ENCODE assay signal across 9 mouse cellular contexts in genomic region chr17:70746379-70747079, GRCm38 (mm10).
A peak's percentile ranks its signal among the peaks of the same experiment; 100 is the strongest.
DNase-seq lines count a peak whose midpoint lies in the region; ATAC-seq lines count a peak whose summit lies in the region.
"Had no signal": no experiment of that assay in that cellular context is flagged by ENCODE, and none has a peak within 500 bp of the region (broad histone marks: within the 10 kb centered on the region; RNA-seq: fewer than 3 reads in every experiment).

No protein-coding gene starts in this region.

- H3K4me1 ChIP-seq in limb, embryonic 15.5 days, result peaks cover 30% of the 10 kb centered on the region
- H3K4me1 ChIP-seq in limb, embryonic 10.5 days, result peaks cover 37% of the 10 kb centered on the region
- peaks cover 11% of the 10 kb centered on the region for H3K4me1 ChIP-seq in intestine, embryonic 15.5 days (replicated peaks)

- WGBS in limb, embryonic 15.5 days, result 31% methylated on average over 9 of the region's 9 CpGs
- 41% methylated on average over 9 of the region's 9 CpGs for WGBS in limb, embryonic 10.5 days
- WGBS in intestine, embryonic 15.5 days, result 24% methylated on average over 9 of the region's 9 CpGs

- no peaks in the 10 kb centered on the region for H3K36me3 ChIP-seq in limb, embryonic 15.5 days
- H3K36me3 ChIP-seq in limb, embryonic 10.5 days, result no peaks in the 10 kb centered on the region
- H3K36me3 ChIP-seq in intestine, embryonic 15.5 days, result no peaks in the 10 kb centered on the region
- H3K36me3 ChIP-seq: limb, embryonic 12.5 days had no signal

- ATAC-seq in limb, embryonic 15.5 days (ENCODE audit: insufficient number of reproducible peaks, low FRiP score, low TSS enrichment, low read depth), result 0 out of 2 replicates have a peak, but pooled peaks have one; percentile 37
- ATAC-seq in intestine, embryonic 15.5 days, result peak; percentile 58
- peak; percentile 13; the same call in 1 of the 2 replicates for ATAC-seq in megakaryocyte progenitor cell, adult 5-6 weeks (replicated peaks; ENCODE audit: poor library complexity)

- no peak for DNase-seq in limb, embryonic 10.5 days (ENCODE audit: low spot score)
- DNase-seq in Muller cell, postnatal 12 days (ENCODE audit: inconsistent ontology term), result peak; percentile 74
- no peak for DNase-seq in cerebellum, postnatal 10 days
- DNase-seq in ovary, postnatal 14 days (ENCODE audit: low spot score), result no peak
- DNase-seq in left cerebral cortex, postnatal 25 days (ENCODE audit: low spot score in 2 of 2), result no peak

- no peak overlapping the region for H3K4me3 ChIP-seq in limb, embryonic 15.5 days
- no peak overlapping the region for H3K4me3 ChIP-seq in limb, embryonic 10.5 days
- H3K4me3 ChIP-seq in intestine, embryonic 15.5 days (replicated peaks), result no peak overlapping the region

- no peak overlapping the region for H3K9ac ChIP-seq in limb, embryonic 15.5 days
- H3K9ac ChIP-seq in intestine, embryonic 15.5 days, result no peak overlapping the region

- no peak overlapping the region for H3K4me2 ChIP-seq in limb, embryonic 15.5 days
- H3K4me2 ChIP-seq in intestine, embryonic 15.5 days (replicated peaks), result peak overlapping the region; percentile 39; the same call in 1 of the 2 replicates

- H3K27me3 ChIP-seq in limb, embryonic 15.5 days, result no peaks in the 10 kb centered on the region
- no peaks in the 10 kb centered on the region for H3K27me3 ChIP-seq in limb, embryonic 10.5 days (ENCODE audit: low read depth, poor library complexity, severe bottlenecking)
- H3K27me3 ChIP-seq in intestine, embryonic 15.5 days (replicated peaks), result no peaks in the 10 kb centered on the region
- H3K27me3 ChIP-seq: limb, embryonic 12.5 days had no signal

- H3K27ac ChIP-seq in limb, embryonic 15.5 days, result no peak overlapping the region
- H3K27ac ChIP-seq in limb, embryonic 10.5 days, result no peak overlapping the region
- H3K27ac ChIP-seq in intestine, embryonic 15.5 days, result 0 out of 2 replicates have a peak overlapping the region, but pooled peaks have one; percentile 32

- H3K9me3 ChIP-seq in limb, embryonic 15.5 days, result no peaks in the 10 kb centered on the region
- H3K9me3 ChIP-seq in limb, embryonic 10.5 days (replicated peaks), result no peaks in the 10 kb centered on the region
- H3K9me3 ChIP-seq in intestine, embryonic 15.5 days, result no peaks in the 10 kb centered on the region
- H3K9me3 ChIP-seq: limb, embryonic 12.5 days had no signal

- intact Hi-C loops in left cerebral cortex, postnatal 25 days (cut with DNase I), result no loop called here
